Mouse (Mus musculus) megakaryocyte, embryonic 14.5 days (primary cell): Measurements from ENCODE around the gene Mpv17. TPM values are rescaled to one million over a fixed set of nuclear protein-coding genes. Genes with fewer than 3 reads are reported as not detected.
A peak's percentile ranks its signal among the peaks of the same experiment; 100 is the strongest.

Experiments
- H3K27me3 ChIP-seq: replicated peaks from 2 replicates; pipeline ENCODE3; 2012; ENCODE audit warnings: inconsistent platforms
- H3K36me3 ChIP-seq: replicated peaks from 2 replicates; pipeline ENCODE3; 2012; ENCODE audit warnings: low read length, inconsistent platforms, mixed read lengths
- H3K4me1 ChIP-seq: 2 replicates; pipeline ENCODE4 v1.6.1; 2012; ENCODE audit warnings: inconsistent platforms
- H3K4me3 ChIP-seq: replicated peaks from 2 replicates; pipeline ENCODE3; 2012; ENCODE audit warnings: moderate library complexity, mild to moderate bottlenecking, inconsistent platforms
- H3K9me3 ChIP-seq: 2 replicates; pipeline ENCODE4 v1.6.1; 2012; ENCODE audit warnings: inconsistent platforms
- FLI1 ChIP-seq: IDR thresholded peaks from 2 replicates; pipeline ENCODE4 v1.6.1; 2012; ENCODE audit warnings: low read length, inconsistent platforms, mixed read lengths
- GATA1 ChIP-seq: IDR thresholded peaks from 3 replicates; pipeline ENCODE4 v1.6.1; 2012; ENCODE audit warnings: mixed read lengths, low read length, inconsistent platforms, borderline replicate concordance
- polyA plus RNA-seq: library from polyadenylated mRNA; stranded (reverse); fragments of >175 nt; gene quantifications from 2 replicates; pipeline ENCODE4 v1.2.3, GENCODE M21; 2012; ENCODE audit warnings: low replicate concordance; ENCODE audit not compliant: insufficient read depth

Gene Mpv17
- polyA plus RNA-seq: 9.4 and 46.6 TPM in 2 replicates

- Histone ChIP-seq H3K36me3 (peaks cover 59% of the 10 kb centered on the region), H3K9me3 (no peaks in the 10 kb centered on the region), H3K4me3 (peak within 1 kb of the TSS; percentile 99), H3K4me1 (peaks cover 36% of the 10 kb centered on the region), H3K27me3 (no peaks in the 10 kb centered on the region)
- TF ChIP-seq FLI1 (no peak), GATA1 (no peak)
Observed at GRCm38 (mm10) chr5:31154152-31154553, at the start of gene Mpv17. TSS of gene Mpv17 (minus strand) at chr5:31154251.

- Histone ChIP-seq H3K27me3 (no peaks in the 10 kb centered on the region), H3K36me3 (peaks cover 85% of the 10 kb centered on the region), H3K4me3 (peak overlapping the region; percentile 92), H3K9me3 (no peaks in the 10 kb centered on the region), H3K4me1 (peaks cover 64% of the 10 kb centered on the region)
- TF ChIP-seq GATA1 (no peak), FLI1 (no peak)
Observed at GRCm38 (mm10) chr5:31202933-31203332, 48.9 kb upstream of the Mpv17 start.

GRCm38 (mm10) chr5:31201742-31202590 is 47.9 kb upstream of the Mpv17 start, which contains the start of gene Zfp513:
TSS of gene Zfp513 (minus strand) at chr5:31202303.
- H3K4me1 ChIP-seq: peaks cover 66% of the 10 kb centered on the region
- H3K9me3 ChIP-seq: no peaks in the 10 kb centered on the region
- peaks cover 85% of the 10 kb centered on the region for H3K36me3 ChIP-seq
- TF ChIP-seq FLI1 (0 out of 2 replicates have a peak, but pooled peaks have one; percentile 66), GATA1 (no peak)
- H3K27me3 ChIP-seq: no peaks in the 10 kb centered on the region
- peak within 1 kb of the TSS; percentile 92 for H3K4me3 ChIP-seq

- Histone ChIP-seq H3K36me3 (peaks cover 86% of the 10 kb centered on the region), H3K27me3 (no peaks in the 10 kb centered on the region), H3K4me1 (peaks cover 71% of the 10 kb centered on the region), H3K4me3 (peak overlapping the region; percentile 92), H3K9me3 (no peaks in the 10 kb centered on the region)
- no peak for TF ChIP-seq FLI1
- TF ChIP-seq GATA1: no peak
Observed at GRCm38 (mm10) chr5:31201042-31201741, 47.1 kb upstream of the Mpv17 start.

- Histone ChIP-seq H3K9me3 (no peaks in the 10 kb centered on the region), H3K4me3 (peak overlapping the region; percentile 92), H3K4me1 (peaks cover 76% of the 10 kb centered on the region), H3K36me3 (peaks cover 86% of the 10 kb centered on the region), H3K27me3 (no peaks in the 10 kb centered on the region)
- TF ChIP-seq FLI1 (no peak), GATA1 (no peak)
Observed at GRCm38 (mm10) chr5:31200327-31200768, 46.3 kb upstream of the Mpv17 start.

- H3K4me1 ChIP-seq: peaks cover 79% of the 10 kb centered on the region
- H3K9me3 ChIP-seq: no peaks in the 10 kb centered on the region
- peaks cover 86% of the 10 kb centered on the region for H3K36me3 ChIP-seq
- TF ChIP-seq FLI1 (no peak), GATA1 (no peak)
- no peaks in the 10 kb centered on the region for H3K27me3 ChIP-seq
- peak overlapping the region; percentile 92 for H3K4me3 ChIP-seq
Observed at GRCm38 (mm10) chr5:31199893-31200292, 45.8 kb upstream of the Mpv17 start.

- Histone ChIP-seq H3K27me3 (no peaks in the 10 kb centered on the region), H3K4me3 (peak overlapping the region; percentile 92), H3K9me3 (no peaks in the 10 kb centered on the region), H3K4me1 (peaks cover 80% of the 10 kb centered on the region), H3K36me3 (peaks cover 86% of the 10 kb centered on the region)
- TF ChIP-seq FLI1 (no peak), GATA1 (no peak)
Observed at GRCm38 (mm10) chr5:31199321-31199892, 45.4 kb upstream of the Mpv17 start.

GRCm38 (mm10) chr5:31198616-31199320 is 44.7 kb upstream of the Mpv17 start:
- peaks cover 84% of the 10 kb centered on the region for H3K4me1 ChIP-seq
- TF ChIP-seq FLI1: no peak
- no peak for TF ChIP-seq GATA1
- H3K4me3 ChIP-seq: no peak overlapping the region
- H3K36me3 ChIP-seq: peaks cover 82% of the 10 kb centered on the region
- H3K27me3 ChIP-seq: no peaks in the 10 kb centered on the region
- H3K9me3 ChIP-seq: no peaks in the 10 kb centered on the region

- no peaks in the 10 kb centered on the region for H3K9me3 ChIP-seq
- H3K36me3 ChIP-seq: peaks cover 76% of the 10 kb centered on the region
- TF ChIP-seq GATA1 (no peak), FLI1 (no peak)
- H3K27me3 ChIP-seq: no peaks in the 10 kb centered on the region
- H3K4me3 ChIP-seq: no peak overlapping the region
- peaks cover 83% of the 10 kb centered on the region for H3K4me1 ChIP-seq
Observed at GRCm38 (mm10) chr5:31198170-31198569, 44.1 kb upstream of the Mpv17 start.
